Mouse (Mus musculus) kidney, postnatal 0 days (tissue): ENCODE data around the gene Igsf8. TPM values are rescaled to one million over a fixed set of nuclear protein-coding genes. Genes with fewer than 3 reads are reported as not detected.

Experiments used
- ATAC-seq: fragments of 200-750 bp; cut with Nextera tagmentation; replicated peaks from 2 replicates; pipeline ENCODE4 v1.8.0; 2017; ENCODE audit warnings: low read depth, moderate number of reproducible peaks, moderate TSS enrichment, moderate library complexity; ENCODE audit not compliant: low FRiP score
- DNase-seq: peaks from one replicate; pipeline ENCODE4 v3.0.0-alpha.2; 2016; ENCODE audit warnings: low spot score
- H3K27ac ChIP-seq: fragments of 300-500 bp; sonication (generic); 2 replicates; pipeline ENCODE4 v1.5.1; 2014; ENCODE audit warnings: mild to moderate bottlenecking
- H3K27me3 ChIP-seq: fragments of 300-500 bp; sonication (generic); 2 replicates; pipeline ENCODE4 v1.6.1; 2014; ENCODE audit warnings: low read length, mixed read lengths; ENCODE audit not compliant: insufficient read depth
- H3K36me3 ChIP-seq: fragments of 300-500 bp; sonication (generic); 2 replicates; pipeline ENCODE4 v1.6.1; 2014; ENCODE audit warnings: low read length, mixed read lengths; ENCODE audit not compliant: insufficient read depth
- H3K4me1 ChIP-seq: fragments of 300-500 bp; sonication (generic); replicated peaks from 2 replicates; pipeline ENCODE4 v1.6.1; 2014; ENCODE audit warnings: antibody characterized with exemption, low read length, mixed read lengths; ENCODE audit not compliant: insufficient read depth
- H3K4me2 ChIP-seq: fragments of 300-500 bp; sonication (generic); 2 replicates; pipeline ENCODE4 v1.6.1; 2014; ENCODE audit warnings: mild to moderate bottlenecking, low read length, moderate library complexity, mixed read lengths
- H3K4me3 ChIP-seq: fragments of 300-500 bp; sonication (generic); replicated peaks from 2 replicates; pipeline ENCODE4 v1.5.1; 2014; ENCODE audit warnings: low read depth, low read length
- H3K9ac ChIP-seq: fragments of 300-500 bp; sonication (generic); 2 replicates; pipeline ENCODE4 v1.6.1; 2014; ENCODE audit warnings: low read depth, low read length
- H3K9me3 ChIP-seq: fragments of 300-500 bp; sonication (generic); replicated peaks from 2 replicates; pipeline ENCODE4 v1.6.1; 2016; ENCODE audit warnings: low read length, inconsistent platforms, mixed read lengths
- CTCF ChIP-seq: IDR thresholded peaks from 2 replicates; pipeline ENCODE4 v1.5.1; 2016; ENCODE audit warnings: antibody characterized with exemption, low read depth, mild to moderate bottlenecking, moderate library complexity
- WGBS: fragments of 180-500 bp; shearing (Covaris S2); extraction: QIAGEN DNeasy Blood & Tissue Kit; methylation state at CpG from one replicate; pipeline ENCODE4 v1.1.7; 2014; 5-methylcytosine and 5-hydroxymethylcytosine counted together
- polyA plus RNA-seq: library from polyadenylated mRNA; unstranded; fragments of >200 nt; fragmentation: Nextera tagmentation; extraction: Ambion mirVana; gene quantifications from 2 replicates; pipeline ENCODE4 v1.2.1, GENCODE M21; 2015

The Igsf8 gene
- polyA plus RNA-seq, 1 experiment from 2014 or later = 39.0 TPM

- Histone ChIP-seq H3K9ac (no peak overlapping the region), H3K27ac (no peak overlapping the region), H3K4me1 (0 out of 2 replicates have a peak, but pooled peaks cover 2% of the 10 kb centered on the region), H3K4me3 (no peak overlapping the region), H3K27me3 (no peaks in the 10 kb centered on the region), H3K4me2 (no peak overlapping the region), H3K9me3 (no peaks in the 10 kb centered on the region), H3K36me3 (no peaks in the 10 kb centered on the region)
- no peak for TF ChIP-seq CTCF
- WGBS = 69% methylated on average over 5 of the region's 5 CpGs
- no peak for DNase-seq
- no peak for ATAC-seq
These were observed 38.8 kb downstream of the Igsf8 start for GRCm38 (mm10) chr1:172300247-172300646.

GRCm38 (mm10) chr1:172301180-172301579 lies 39.7 kb downstream of the Igsf8 start:
- ATAC-seq (no peak), DNase-seq (no peak)
- 62% methylated on average over 12 of the region's 12 CpGs for WGBS
- no peak overlapping the region for H3K27ac ChIP-seq
- no peaks in the 10 kb centered on the region for H3K4me1 ChIP-seq
- H3K27me3 ChIP-seq = no peaks in the 10 kb centered on the region
- no peak for TF ChIP-seq CTCF
- no peak overlapping the region for H3K4me2 ChIP-seq
- H3K4me3 ChIP-seq = no peak overlapping the region
- H3K9me3 ChIP-seq = no peaks in the 10 kb centered on the region
- H3K36me3 ChIP-seq = no peaks in the 10 kb centered on the region
- H3K9ac ChIP-seq = no peak overlapping the region

DNA sequence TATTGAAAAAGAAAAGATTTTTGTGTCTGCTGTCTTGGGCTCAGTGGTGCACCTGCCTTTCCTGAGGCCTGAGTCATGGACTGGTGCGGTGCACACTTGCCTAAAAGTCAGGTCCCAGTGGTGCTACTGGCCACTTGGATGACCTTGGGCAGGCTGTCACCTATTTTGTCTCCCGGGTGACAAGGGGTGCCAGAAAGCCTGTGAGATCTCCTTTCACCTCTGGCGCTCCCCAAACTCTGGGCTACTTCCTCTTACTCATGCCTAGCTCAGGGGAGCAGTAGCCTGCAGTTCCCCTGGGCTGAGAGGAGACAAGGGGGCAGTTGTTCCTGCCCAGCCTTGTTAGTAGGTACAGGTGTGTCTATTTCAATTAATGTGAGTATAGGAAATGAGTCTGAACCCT lies 40.9 kb downstream of the Igsf8 start:
- no peak overlapping the region for H3K4me2 ChIP-seq
- no peak overlapping the region for H3K27ac ChIP-seq
- no peak for ATAC-seq
- 55% methylated on average over 3 of the region's 3 CpGs for WGBS
- no peaks in the 10 kb centered on the region for H3K9me3 ChIP-seq
- no peak overlapping the region for H3K9ac ChIP-seq
- 0 out of 2 replicates have a peak, but pooled peaks cover 2% of the 10 kb centered on the region for H3K4me1 ChIP-seq
- TF ChIP-seq CTCF = no peak
- DNase-seq = no peak
- no peaks in the 10 kb centered on the region for H3K36me3 ChIP-seq
- no peak overlapping the region for H3K4me3 ChIP-seq
- H3K27me3 ChIP-seq = no peaks in the 10 kb centered on the region

GRCm38 (mm10) chr1:172302851-172303250 lies 41.4 kb downstream of the Igsf8 start:
- H3K9ac ChIP-seq = no peak overlapping the region
- TF ChIP-seq CTCF = no peak
- no peaks in the 10 kb centered on the region for H3K27me3 ChIP-seq
- 0 out of 2 replicates have a peak, but pooled peaks cover 2% of the 10 kb centered on the region for H3K4me1 ChIP-seq
- H3K36me3 ChIP-seq = no peaks in the 10 kb centered on the region
- no peak overlapping the region for H3K4me3 ChIP-seq
- no peaks in the 10 kb centered on the region for H3K9me3 ChIP-seq
- H3K4me2 ChIP-seq = no peak overlapping the region
- ATAC-seq = no peak
- no peak overlapping the region for H3K27ac ChIP-seq
- 14% methylated on average over 6 of the region's 6 CpGs for WGBS
- DNase-seq = no peak

- no peak for ATAC-seq
- WGBS = 78% methylated on average over 6 of the region's 6 CpGs
- no peak for DNase-seq
These were observed 43.0 kb downstream of the Igsf8 start for GRCm38 (mm10) chr1:172304443-172304842.

DNA sequence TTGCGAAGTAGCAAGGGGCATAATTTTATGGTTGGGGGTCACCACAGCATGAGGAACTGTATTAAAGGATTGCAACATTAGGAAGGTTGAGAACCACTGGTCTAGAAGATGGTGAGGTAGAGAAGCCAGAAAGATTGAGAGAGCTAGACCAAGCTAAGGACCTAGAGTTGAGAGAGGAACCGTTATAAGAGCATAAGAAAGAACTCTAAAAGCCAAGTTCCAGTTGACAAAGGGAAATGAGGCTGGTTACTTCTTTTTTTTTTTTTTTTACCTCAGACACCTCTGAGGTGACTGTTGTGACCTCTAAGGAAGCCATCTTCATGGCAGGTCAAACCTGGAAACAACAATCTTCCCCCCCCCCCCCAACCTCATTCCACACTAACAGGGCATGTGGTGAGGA lies 43.7 kb downstream of the Igsf8 start:
- TF ChIP-seq CTCF = no peak
- no peaks in the 10 kb centered on the region for H3K36me3 ChIP-seq
- no peak overlapping the region for H3K4me3 ChIP-seq
- no peak overlapping the region for H3K9ac ChIP-seq
- no peak overlapping the region for H3K27ac ChIP-seq
- H3K4me1 ChIP-seq = 0 out of 2 replicates have a peak, but pooled peaks cover 3% of the 10 kb centered on the region
- no peaks in the 10 kb centered on the region for H3K9me3 ChIP-seq
- no peaks in the 10 kb centered on the region for H3K27me3 ChIP-seq
- ATAC-seq = no peak
- 93% methylated on average over 2 of the region's 2 CpGs for WGBS
- DNase-seq = no peak
- no peak overlapping the region for H3K4me2 ChIP-seq

More at GRCm38 (mm10) chr1:172304443-172304842, 43.0 kb downstream of the Igsf8 start:
- no peaks in the 10 kb centered on the region for H3K9me3 ChIP-seq
- H3K4me1 ChIP-seq = 0 out of 2 replicates have a peak, but pooled peaks cover 2% of the 10 kb centered on the region
- H3K36me3 ChIP-seq = no peaks in the 10 kb centered on the region
- H3K27ac ChIP-seq = no peak overlapping the region
- no peaks in the 10 kb centered on the region for H3K27me3 ChIP-seq
- H3K4me3 ChIP-seq = no peak overlapping the region
- H3K9ac ChIP-seq = no peak overlapping the region
- TF ChIP-seq CTCF = no peak
- H3K4me2 ChIP-seq = no peak overlapping the region

GRCm38 (mm10) chr1:172305635-172306034 lies 44.2 kb downstream of the Igsf8 start:
- ATAC-seq (no peak), DNase-seq (no peak)
- H3K9me3 ChIP-seq = no peaks in the 10 kb centered on the region
- no peak overlapping the region for H3K9ac ChIP-seq
- H3K27ac ChIP-seq = no peak overlapping the region
- H3K27me3 ChIP-seq = no peaks in the 10 kb centered on the region
- WGBS = 68% methylated on average over 3 of the region's 3 CpGs
- no peak overlapping the region for H3K4me2 ChIP-seq
- 0 out of 2 replicates have a peak, but pooled peaks cover 7% of the 10 kb centered on the region for H3K4me1 ChIP-seq
- H3K36me3 ChIP-seq = no peaks in the 10 kb centered on the region
- TF ChIP-seq CTCF = peak; percentile 48
- no peak overlapping the region for H3K4me3 ChIP-seq
